Mouse (Mus musculus) heart, embryonic 14.5 days (tissue): ENCODE data around the gene Cacng6. TPM values are rescaled to one million over a fixed set of nuclear protein-coding genes. Genes with fewer than 3 reads are reported as not detected.

Experiments used
- microRNA-seq: library from miRNA; unstranded; fragments of <30 nt; microRNA quantifications from one replicate; pipeline ENCODE4, GENCODE M21; 2016
- polyA plus RNA-seq: library from polyadenylated mRNA; unstranded; fragments of >200 nt; fragmentation: Nextera tagmentation; extraction: Ambion mirVana; gene quantifications from 2 replicates; pipeline ENCODE4 v1.2.1, GENCODE M21; 2014

The Cacng6 gene
- polyA plus RNA-seq, 1 experiment from 2014 or later: 19.1 TPM

Small RNA genes lying within 50 kb of the gene (microRNA-seq; reads per million reads assigned to microRNA genes)
- gene Gm23450: 3.4 reads per million, percentile 7 among the genes with 10 or more reads in this experiment

Other genes starting within 250 kb of the Cacng6 start
- gene Nlrp12, start 174.5 kb upstream of the Cacng6 start, polyA plus RNA-seq: 0.04 TPM in 1 of 2 replicates, not detected in the other
- 220 and 248 TPM in 2 replicates for gene Myadm, start 135.1 kb upstream of the Cacng6 start, polyA plus RNA-seq
- 0.28 and 0.59 TPM in 2 replicates for gene Prkcg, start 135.0 kb upstream of the Cacng6 start, polyA plus RNA-seq
- 0.39 and 0.88 TPM in 2 replicates for gene Cacng7, start 91.2 kb upstream of the Cacng6 start, polyA plus RNA-seq
- gene Cacng8, start 33.5 kb upstream of the Cacng6 start, polyA plus RNA-seq: 0.28 and 0.63 TPM in 2 replicates
- gene Tarm1, start 78.4 kb downstream of the Cacng6 start, polyA plus RNA-seq: not detected in 2 replicates
- 0.15 TPM in 2 replicates for gene Oscar, start 192.0 kb downstream of the Cacng6 start, polyA plus RNA-seq
- 962 and 1,026 TPM in 2 replicates for gene Ndufa3, start 193.2 kb downstream of the Cacng6 start, polyA plus RNA-seq
- gene Tfpt, start 205.7 kb downstream of the Cacng6 start, polyA plus RNA-seq: 13.7 and 18.2 TPM in 2 replicates
- gene Prpf31, start 205.8 kb downstream of the Cacng6 start, polyA plus RNA-seq: 51.9 and 54.8 TPM in 2 replicates
- 30.4 and 32.4 TPM in 2 replicates for gene Cnot3, start 221.1 kb downstream of the Cacng6 start, polyA plus RNA-seq
- 15.5 and 16.0 TPM in 2 replicates for gene Leng1, start 241.6 kb downstream of the Cacng6 start, polyA plus RNA-seq